Mouse (Mus musculus): ENCODE measurements around the gene Olfr402. TPM values are rescaled to one million over a fixed set of nuclear protein-coding genes. Genes with fewer than 3 reads are reported as not detected.
"Not testable (repeated sequence)": the region's sequence is repeated elsewhere in the genome, so short reads cannot be mapped to it uniquely, and the experiment has no call there.

The Olfr402 gene
- not detected for total RNA-seq (2021)

DNA sequence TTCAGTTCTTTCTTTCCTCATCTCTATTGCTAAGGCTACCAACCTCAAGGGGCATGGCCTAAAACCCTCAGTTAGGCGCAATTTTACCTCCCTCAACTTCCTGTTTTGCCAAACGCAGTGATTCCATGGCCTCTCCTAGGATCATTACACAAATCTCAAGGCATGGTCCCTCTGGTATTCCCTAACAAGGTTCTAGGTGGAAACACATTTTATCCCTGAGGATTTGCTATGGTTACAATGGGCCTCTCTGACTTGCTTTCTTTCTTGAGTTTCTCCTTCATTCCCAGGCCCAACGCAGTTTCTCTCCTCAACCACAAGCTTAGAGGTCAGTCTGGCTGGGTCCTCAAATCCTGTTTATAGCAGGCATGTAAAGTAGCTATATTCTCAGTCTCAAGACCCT lies at the start of gene Olfr402:
TSS of gene Olfr402 (plus strand) at position 301 of the 400 bp plus-strand sequence.
- DNase-seq, result no peak

DNA sequence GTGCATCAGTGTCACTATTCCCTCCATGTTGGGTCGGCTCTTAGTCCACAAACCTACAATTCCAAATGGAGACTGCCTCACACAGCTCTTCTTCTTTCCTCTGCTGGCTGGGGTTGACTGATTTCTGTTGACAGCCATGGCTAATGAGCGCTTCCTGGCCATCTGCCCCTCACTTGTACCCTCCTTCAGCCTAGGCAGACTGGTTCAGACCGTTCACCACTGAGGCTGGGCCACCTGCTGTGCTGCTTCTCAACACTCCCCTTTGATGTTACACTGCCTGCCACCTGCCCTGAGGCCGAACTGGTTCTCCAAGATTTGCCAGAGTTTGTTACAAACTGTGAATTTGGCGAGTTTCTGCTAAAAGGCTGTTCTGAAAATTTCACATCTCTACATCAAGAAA lies 48.3 kb upstream of the Olfr402 start:
- DNase-seq, result no peak

DNA sequence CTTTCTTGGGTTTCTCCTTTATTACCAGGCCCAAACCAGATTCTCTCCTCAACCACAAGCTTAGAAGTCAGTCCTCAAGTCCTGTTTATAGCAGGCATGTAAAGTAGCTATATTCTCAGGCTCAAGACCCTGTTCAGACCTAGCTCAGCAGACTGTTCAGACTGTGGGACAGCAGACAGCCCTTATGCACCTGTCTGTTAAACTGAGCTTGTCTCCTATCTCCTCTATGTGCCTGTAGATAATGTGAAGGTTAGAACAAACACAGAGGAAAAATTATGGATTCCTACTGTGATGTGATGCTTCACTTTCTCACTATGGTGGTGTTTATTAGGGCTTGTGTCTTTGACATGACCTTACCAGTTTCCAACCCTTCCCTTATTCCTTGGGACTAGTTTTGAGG lies 39.9 kb upstream of the Olfr402 start, which contains the start of gene Olfr401:
TSS of gene Olfr401 (plus strand) at position 301 of the 400 bp plus-strand sequence.
- DNase-seq, result no peak

DNA sequence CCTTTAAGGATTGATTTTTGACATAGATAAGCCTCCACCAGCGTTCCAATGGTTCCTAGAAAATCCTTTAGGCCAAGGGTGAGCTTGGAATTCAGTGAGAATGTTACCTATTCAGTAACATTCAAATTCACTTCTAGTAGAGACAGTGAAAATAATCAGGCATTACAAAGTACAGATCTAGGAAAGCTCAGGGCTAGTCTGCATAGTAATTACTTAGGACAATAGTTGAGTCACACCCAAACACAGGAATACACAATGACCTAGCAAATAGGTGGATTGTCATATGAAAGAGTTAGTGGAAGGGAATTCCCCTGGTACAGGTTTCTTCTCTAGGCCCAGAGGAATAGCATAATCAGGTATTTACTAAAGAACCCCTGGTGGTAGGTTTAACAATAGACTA lies 13.3 kb upstream of the Olfr402 start:
- not testable (repeated sequence) for DNase-seq

DNA sequence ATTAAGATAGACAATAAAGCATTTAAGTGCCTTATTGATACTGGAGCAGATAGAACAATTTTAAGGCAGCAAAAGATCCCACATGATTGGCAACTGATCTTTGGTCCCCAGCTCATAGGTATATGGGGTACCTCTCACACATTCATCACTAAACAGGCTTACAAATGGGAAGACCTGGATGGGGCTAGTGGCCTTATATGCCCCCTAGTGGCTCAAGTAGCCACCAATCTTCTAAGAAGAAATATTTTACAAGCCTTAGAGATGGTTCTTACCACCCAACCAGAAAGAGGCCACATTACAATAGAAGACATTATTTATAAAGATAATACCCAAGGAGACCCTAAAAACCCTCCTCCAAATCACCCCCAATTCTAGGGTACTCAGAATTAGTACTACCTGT lies 7.5 kb upstream of the Olfr402 start:
- DNase-seq, result no peak

DNA sequence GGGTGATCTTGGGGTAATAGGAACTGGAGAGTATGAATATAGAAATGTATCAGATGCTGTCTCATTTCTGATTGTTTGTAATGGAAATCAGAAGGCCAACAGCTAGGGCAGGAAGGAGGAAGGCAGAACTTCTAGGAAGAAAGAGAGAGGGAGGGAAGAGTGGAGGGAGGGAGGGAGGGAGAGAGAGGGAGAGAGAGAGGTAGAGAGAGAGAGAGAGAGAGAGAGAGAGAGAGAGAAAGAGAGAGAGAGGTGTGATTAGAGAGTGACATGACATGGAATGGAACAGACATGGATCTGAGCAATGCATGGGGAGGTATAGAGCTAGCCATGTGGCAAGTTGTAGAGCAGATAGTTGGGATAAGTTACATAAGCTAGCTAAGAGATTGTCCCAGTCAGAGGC lies 15.4 kb downstream of the Olfr402 start:
- DNase-seq, result no peak

DNA sequence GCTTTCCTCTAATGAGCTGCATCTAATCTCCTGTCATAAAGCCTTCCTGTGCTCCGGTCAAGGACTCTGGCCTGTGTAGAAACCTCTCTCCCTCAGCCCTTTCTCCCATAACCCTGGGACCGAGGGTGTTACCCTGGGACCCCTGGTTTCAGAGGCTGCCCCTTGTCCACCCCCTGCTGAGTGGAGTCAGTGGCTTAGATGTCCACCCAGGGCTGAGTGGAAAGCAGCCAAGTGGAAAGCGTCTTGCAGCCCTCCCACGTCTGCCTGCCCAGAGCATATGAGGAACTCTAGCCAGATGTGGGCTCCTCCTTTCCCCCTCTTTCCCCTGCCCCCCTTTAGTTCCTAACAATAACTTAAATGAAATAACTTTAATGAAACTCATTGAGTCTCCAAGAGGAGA lies 29.8 kb downstream of the Olfr402 start:
- no peak for DNase-seq

DNA sequence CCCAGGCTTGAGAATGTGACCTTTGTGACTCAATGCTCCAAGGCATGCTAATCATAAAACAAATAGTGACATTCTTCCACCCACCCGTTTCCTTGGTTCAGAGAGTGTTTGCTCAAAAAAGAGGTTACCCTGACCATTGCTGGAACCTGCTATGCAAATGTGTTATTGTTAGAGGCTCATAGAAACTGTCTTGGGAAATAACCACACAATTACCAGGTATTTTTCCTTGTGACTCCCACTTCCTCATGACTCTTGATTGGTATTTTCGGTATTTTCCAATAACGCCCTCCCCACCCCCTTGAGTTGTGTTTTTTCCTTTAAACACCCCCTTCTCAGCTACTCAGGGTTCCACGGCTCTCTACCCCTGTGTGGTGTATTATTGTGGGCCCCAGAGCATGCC lies 30.4 kb downstream of the Olfr402 start:
- DNase-seq, result no peak

DNA sequence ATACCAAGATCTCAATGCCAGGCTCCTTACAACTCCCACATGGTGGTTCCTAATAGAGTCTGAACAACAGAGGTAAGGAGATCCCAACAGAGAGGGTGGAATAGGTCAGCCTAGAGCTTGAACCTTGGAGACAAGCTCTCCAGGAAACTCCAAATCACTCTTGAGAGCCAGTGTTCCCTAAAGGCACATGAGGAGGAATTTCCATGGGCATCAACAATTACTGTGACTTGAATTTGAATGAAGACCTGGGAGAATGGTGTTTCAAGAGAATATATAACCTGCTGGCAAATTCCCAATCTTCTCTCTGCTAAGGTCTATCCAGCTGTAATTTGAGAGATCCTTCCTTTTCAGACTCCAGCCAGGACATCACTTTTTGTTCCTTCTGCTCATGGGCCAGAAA lies 32.6 kb downstream of the Olfr402 start, which contains the start of gene Olfr403:
TSS of gene Olfr403 (plus strand) at position 301 of the 400 bp plus-strand sequence.
- no peak for DNase-seq

Other genes with a start within 250 kb of the Olfr402 start
- not detected for gene Olfr395, start 244.2 kb upstream of the Olfr402 start, total RNA-seq (2021)
- gene Olfr23, start 216.9 kb upstream of the Olfr402 start, total RNA-seq (2021), result not detected
- gene Olfr397, start 192.7 kb upstream of the Olfr402 start, total RNA-seq (2021), result not detected
- gene Olfr398, start 163.1 kb upstream of the Olfr402 start, total RNA-seq (2021), result not detected
- not detected for gene Olfr139, start 97.0 kb upstream of the Olfr402 start, total RNA-seq (2021)
- gene Olfr399, start 96.9 kb upstream of the Olfr402 start, total RNA-seq (2021), result not detected
- gene Zfp616, start 83.6 kb upstream of the Olfr402 start, total RNA-seq (2021), result not detected
- gene Olfr401, start 39.8 kb upstream of the Olfr402 start, total RNA-seq (2021), result not detected
- gene Olfr403, start 32.7 kb downstream of the Olfr402 start, total RNA-seq (2021), result not detected
- not detected for gene Olfr43, start 57.9 kb downstream of the Olfr402 start, total RNA-seq (2021)
- gene Olfr406, start 106.3 kb downstream of the Olfr402 start, total RNA-seq (2021), result not detected
- gene Olfr59, start 130.2 kb downstream of the Olfr402 start, total RNA-seq (2021), result not detected
- not detected for gene Olfr410, start 184.5 kb downstream of the Olfr402 start, total RNA-seq (2021)
- not detected for gene Olfr411, start 199.1 kb downstream of the Olfr402 start, total RNA-seq (2021)
- gene Olfr412, start 208.5 kb downstream of the Olfr402 start, total RNA-seq (2021), result not detected

Data from layer of hippocampus, postnatal 36 days (tissue).